Mouse (Mus musculus) heart, postnatal 10 days (tissue): ENCODE data around the gene Gm3127. TPM values are rescaled to one million over a fixed set of nuclear protein-coding genes. Genes with fewer than 3 reads are reported as not detected.
"Not testable (repeated sequence)": the region's sequence is repeated elsewhere in the genome, so short reads cannot be mapped to it uniquely, and the experiment has no call there.

Source experiments
- DNase-seq, 2 experiments: peaks; one replicate each; pipeline ENCODE4 v3.0.0; 2021
- intact Hi-C: fragments of 180-260 bp; cut with DNase I; formaldehyde crosslinking; loops from one replicate; pipeline ENCODE4 v1.15.1; 2025
- total RNA-seq, 2 experiments: library from RNA; stranded (reverse); gene quantifications; 2 replicates each; pipeline ENCODE4 v1.2.3; 2021

The Gm3127 gene
- total RNA-seq = not detected

- DNase-seq, intact Hi-C loops: not testable (repeated sequence)
Observed at GRCm38 (mm10) chr14:4164730-4165129, at the start of gene Gm3127. TSS of gene Gm3127 (plus strand) at chr14:4165030.

- intact Hi-C loops, DNase-seq: not testable (repeated sequence)
Observed at GRCm38 (mm10) chr14:4141646-4142045, 23.2 kb upstream of the Gm3127 start.

GRCm38 (mm10) chr14:4182030-4182429 is 17.2 kb downstream of the Gm3127 start:
- intact Hi-C loops, DNase-seq: not testable (repeated sequence)

- intact Hi-C loops = not testable (repeated sequence)
- DNase-seq = peak; percentile 6 to 7
Observed at GRCm38 (mm10) chr14:4182491-4183210, 17.8 kb downstream of the Gm3127 start, which contains the start of gene Gm2974. TSS of gene Gm2974 (plus strand) at chr14:4182576.

GRCm38 (mm10) chr14:4183375-4183774 is 18.5 kb downstream of the Gm3127 start:
- intact Hi-C loops, DNase-seq: not testable (repeated sequence)

Other genes with a start within 250 kb of the Gm3127 start
- not detected for gene Gm3029, start 233.3 kb upstream of the Gm3127 start, total RNA-seq
- not detected for gene Gm3095, start 201.5 kb upstream of the Gm3127 start, total RNA-seq
- not detected for gene Gm3099, start 166.6 kb upstream of the Gm3127 start, total RNA-seq
- gene Gm5796, start 141.1 kb upstream of the Gm3127 start, total RNA-seq = 1 to 10 TPM; 1.4 to 2.4 TPM
- under 1 TPM; 0.36 to 0.42 TPM for gene Gm3115, start 80.9 kb upstream of the Gm3127 start, total RNA-seq
- 1 to 10 TPM; 2.4 to 3.6 TPM for gene Gm8108, start 54.5 kb upstream of the Gm3127 start, total RNA-seq
- gene Gm2974, start 17.5 kb downstream of the Gm3127 start, total RNA-seq = under 1 TPM in 1 of 2 experiments, not detected in 1; 0.30 TPM
- not detected for gene Gm3138, start 84.6 kb downstream of the Gm3127 start, total RNA-seq
- not detected for gene Gm3149, start 152.3 kb downstream of the Gm3127 start, total RNA-seq
- under 1 TPM; 0.42 to 0.45 TPM for gene 2610042L04Rik, start 169.7 kb downstream of the Gm3127 start, total RNA-seq
- not detected for gene Gm3159, start 232.5 kb downstream of the Gm3127 start, total RNA-seq